Mouse (Mus musculus) CD4-positive, CD25-positive, alpha-beta regulatory T cell, adult 9 weeks (primary cell): ENCODE results near the gene Cbr1. TPM values are rescaled to one million over a fixed set of nuclear protein-coding genes. Genes with fewer than 3 reads are reported as not detected.

Source experiments
- polyA plus RNA-seq: library from polyadenylated mRNA; unstranded; fragments of 100-300 nt; shearing (Covaris generic); gene quantifications from one replicate; pipeline ENCODE4 v1.2.1, GENCODE M21; 2017

The Cbr1 gene
- 97.1 TPM for polyA plus RNA-seq

GRCm38 (mm10) chr16:93605553-93605952 is at the start of gene Cbr1:
TSS of gene Cbr1 (plus strand) at chr16:93605853.

DNA sequence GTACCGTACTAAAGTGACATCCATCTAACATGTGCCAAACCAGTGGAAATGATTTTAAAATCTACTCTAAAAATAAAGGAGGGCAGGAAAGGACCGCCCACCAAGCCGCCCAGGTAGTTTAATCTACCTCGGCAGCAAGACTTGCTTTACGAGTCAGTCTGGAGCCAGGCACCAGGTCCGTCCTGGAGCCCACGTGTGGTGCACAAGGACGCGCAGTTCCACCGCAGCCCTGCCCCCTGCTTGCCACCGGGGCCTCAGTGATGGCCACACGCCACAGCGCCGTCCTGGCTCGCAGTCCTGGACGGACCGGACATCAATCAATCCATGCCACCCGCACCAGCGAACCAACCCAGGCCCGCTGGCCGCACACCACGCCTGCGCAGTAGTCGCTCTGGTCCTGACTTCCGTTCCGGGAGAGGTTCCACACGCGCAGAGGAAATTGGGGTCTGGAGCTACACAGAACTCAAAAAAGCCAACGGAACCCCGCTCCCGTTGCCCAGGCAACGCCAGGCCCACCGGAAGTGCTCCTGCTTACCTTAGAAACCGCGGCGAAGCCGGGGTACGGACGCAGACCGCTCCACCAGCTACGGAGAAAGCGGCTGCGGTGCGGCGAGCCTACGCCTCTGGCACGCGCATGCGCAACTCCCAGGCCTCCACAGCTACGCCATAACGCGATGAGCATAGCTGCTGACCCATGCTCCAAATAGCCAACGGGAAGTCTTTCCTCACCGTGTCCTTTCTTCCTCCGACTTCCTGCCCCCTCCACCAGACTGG is 2.0 kb upstream of the Cbr1 start, which contains the start of gene Setd4:
Gene Setd4, minus strand, starts transcription at position 625 of the 774 bp plus-strand sequence.

DNA sequence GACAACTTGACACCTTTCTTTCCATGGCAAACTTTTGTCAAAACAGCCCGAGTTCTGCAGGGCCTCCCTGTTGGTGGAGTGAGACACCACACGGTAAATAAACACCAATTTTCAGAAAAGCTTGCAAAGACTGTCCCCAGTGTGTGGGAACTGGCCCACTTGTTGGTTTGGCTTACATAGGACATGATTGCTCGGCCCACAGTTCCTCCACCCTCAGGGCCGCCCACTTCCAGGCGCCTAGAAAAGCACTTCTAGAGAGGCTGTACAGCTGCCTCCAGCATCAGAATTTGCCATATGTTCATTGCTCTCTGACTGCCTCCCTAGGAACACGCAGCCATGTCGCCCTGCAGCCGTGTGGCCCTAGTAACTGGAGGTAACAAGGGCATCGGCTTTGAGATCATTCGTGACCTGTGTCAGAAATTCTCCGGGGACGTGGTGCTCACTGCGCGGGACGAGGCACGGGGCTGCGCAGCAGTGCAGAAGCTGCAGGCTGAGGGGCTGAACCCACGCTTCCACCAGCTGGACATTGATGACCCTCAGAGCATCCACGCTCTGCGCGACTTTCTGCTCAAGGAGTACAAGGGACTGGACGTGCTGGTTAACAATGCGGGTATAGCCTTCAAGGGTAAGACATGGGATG is 22.2 kb downstream of the Cbr1 start, which contains the start of gene Gm5678:
Gene Gm5678, plus strand, starts transcription at position 337 of the 640 bp plus-strand sequence.

Other genes starting within 250 kb of the Cbr1 start
- 53.6 TPM for gene Setd4, start 1.8 kb upstream of the Cbr1 start, polyA plus RNA-seq
- not detected for gene Gm5678, start 22.2 kb downstream of the Cbr1 start, polyA plus RNA-seq
- gene Cbr3, start 77.4 kb downstream of the Cbr1 start, polyA plus RNA-seq = not detected
- 40.8 TPM for gene Dop1b, start 106.1 kb downstream of the Cbr1 start, polyA plus RNA-seq
- 109 TPM for gene Morc3, start 226.3 kb downstream of the Cbr1 start, polyA plus RNA-seq